Mouse (Mus musculus) layer of hippocampus, adult 8-10 months (tissue): ENCODE measurements around the gene Hspa1a. TPM values are rescaled to one million over a fixed set of nuclear protein-coding genes. Genes with fewer than 3 reads are reported as not detected.

Source experiments
- total RNA-seq, 4 experiments: library from RNA; stranded (reverse); gene quantifications; 2 replicates each; pipeline ENCODE4 v1.2.4; 2022

Gene Hspa1a
- total RNA-seq, 4 experiments from 2014 or later = 14.3 to 24.2 (median 19.4) TPM

Other genes with a start within 250 kb of the Hspa1a start
- 100 to 1,000 TPM in 2 of 4 experiments, 10 to 100 TPM in 2; 45.7 to 391 (median 199) TPM for gene C4b, start 228.3 kb downstream of the Hspa1a start, total RNA-seq
- gene Cyp21a1, start 167.6 kb downstream of the Hspa1a start, total RNA-seq = 1 to 10 TPM; 2.7 to 3.2 (median 3.0) TPM
- gene Stk19, start 135.2 kb downstream of the Hspa1a start, total RNA-seq = 10 to 100 TPM; 52.3 to 70.3 (median 58.1) TPM
- 10 to 100 TPM; 33.0 to 42.4 (median 34.4) TPM for gene Dxo, start 135.1 kb downstream of the Hspa1a start, total RNA-seq
- 10 to 100 TPM; 67.1 to 77.5 (median 71.5) TPM for gene Skiv2l, start 121.9 kb downstream of the Hspa1a start, total RNA-seq
- gene Nelfe, start 121.8 kb downstream of the Hspa1a start, total RNA-seq = 10 to 100 TPM; 33.2 to 41.3 (median 40.8) TPM
- under 1 TPM; 0.17 to 0.31 (median 0.18) TPM for gene Cfb, start 109.6 kb downstream of the Hspa1a start, total RNA-seq
- gene Zbtb12, start 92.7 kb downstream of the Hspa1a start, total RNA-seq = 10 to 100 TPM in 2 of 4 experiments, 1 to 10 TPM in 2; 8.3 to 10.2 (median 9.3) TPM
- not detected for gene Gm20547, start 90.1 kb downstream of the Hspa1a start, total RNA-seq
- gene C2, start 73.9 kb downstream of the Hspa1a start, total RNA-seq = 1 to 10 TPM; 3.1 to 4.4 (median 4.3) TPM
- 100 to 1,000 TPM; 186 to 199 (median 189) TPM for gene Ehmt2, start 73.7 kb downstream of the Hspa1a start, total RNA-seq
- under 1 TPM; 0.14 to 0.41 (median 0.34) TPM for gene Slc44a4, start 57.7 kb downstream of the Hspa1a start, total RNA-seq
- gene Neu1, start 40.9 kb downstream of the Hspa1a start, total RNA-seq = 10 to 100 TPM; 38.3 to 46.8 (median 41.7) TPM
- 10 to 100 TPM; 13.2 to 31.7 (median 24.2) TPM for gene Hspa1b, start 12.9 kb downstream of the Hspa1a start, total RNA-seq
- not detected for gene Gm20481, start 2.2 kb downstream of the Hspa1a start, total RNA-seq
- gene Hspa1l, start 547 bp upstream of the Hspa1a start, total RNA-seq = under 1 TPM; 0.23 to 0.45 (median 0.31) TPM
- gene Lsm2, start 9.7 kb upstream of the Hspa1a start, total RNA-seq = 10 to 100 TPM; 13.1 to 19.1 (median 16.9) TPM
- gene Vars, start 28.8 kb upstream of the Hspa1a start, total RNA-seq = 10 to 100 TPM; 49.9 to 58.8 (median 51.3) TPM
- under 1 TPM; 0.14 to 0.90 (median 0.56) TPM for gene Vwa7, start 44.4 kb upstream of the Hspa1a start, total RNA-seq
- under 1 TPM in 2 of 4 experiments, not detected in 2; 0.76 to 0.95 TPM for gene Sapcd1, start 55.9 kb upstream of the Hspa1a start, total RNA-seq
- 1 to 10 TPM; 1.1 to 2.1 (median 1.4) TPM for gene Msh5, start 74.6 kb upstream of the Hspa1a start, total RNA-seq
- gene Clic1, start 77.8 kb upstream of the Hspa1a start, total RNA-seq = 10 to 100 TPM in 2 of 4 experiments, 1 to 10 TPM in 2; 9.2 to 27.8 (median 15.9) TPM
- gene Ddah2, start 86.9 kb upstream of the Hspa1a start, total RNA-seq = 10 to 100 TPM in 3 of 4 experiments, 1 to 10 TPM in 1; 8.8 to 20.3 (median 14.9) TPM
- gene Ly6g6c, start 93.2 kb upstream of the Hspa1a start, total RNA-seq = not detected
- gene Mpig6b, start 94.0 kb upstream of the Hspa1a start, total RNA-seq = under 1 TPM in 1 of 4 experiments, not detected in 3; 0.48 TPM
- gene Ly6g6e, start 104.7 kb upstream of the Hspa1a start, total RNA-seq = 1 to 10 TPM; 4.6 to 7.1 (median 5.6) TPM
- 1 to 10 TPM; 1.4 to 2.9 (median 2.2) TPM for gene Ly6g6d, start 105.9 kb upstream of the Hspa1a start, total RNA-seq
- gene Ly6g6f, start 113.5 kb upstream of the Hspa1a start, total RNA-seq = 1 to 10 TPM in 1 of 4 experiments, under 1 TPM in 2, not detected in 1; 0.41 to 1.0 (median 0.89) TPM
- 100 to 1,000 TPM in 3 of 4 experiments, 10 to 100 TPM in 1; 96.2 to 115 (median 106) TPM for gene Abhd16a, start 117.1 kb upstream of the Hspa1a start, total RNA-seq
- gene Ly6g5c, start 136.1 kb upstream of the Hspa1a start, total RNA-seq = not detected
- under 1 TPM; 0.27 to 0.83 (median 0.63) TPM for gene Ly6g5b, start 143.3 kb upstream of the Hspa1a start, total RNA-seq
- gene Gpank1, start 149.3 kb upstream of the Hspa1a start, total RNA-seq = 10 to 100 TPM; 17.6 to 19.2 (median 18.0) TPM
- 100 to 1,000 TPM; 176 to 194 (median 189) TPM for gene Csnk2b, start 149.9 kb upstream of the Hspa1a start, total RNA-seq
- gene D17H6S53E, start 154.2 kb upstream of the Hspa1a start, total RNA-seq = 10 to 100 TPM; 27.6 to 31.6 (median 30.9) TPM
- not detected for gene Apom, start 159.9 kb upstream of the Hspa1a start, total RNA-seq
- 100 to 1,000 TPM; 291 to 311 (median 298) TPM for gene Bag6, start 163.0 kb upstream of the Hspa1a start, total RNA-seq
- 100 to 1,000 TPM; 302 to 328 (median 308) TPM for gene Prrc2a, start 192.7 kb upstream of the Hspa1a start, total RNA-seq
- gene Aif1, start 203.9 kb upstream of the Hspa1a start, total RNA-seq = 10 to 100 TPM in 2 of 4 experiments, 1 to 10 TPM in 2; 6.3 to 45.4 (median 25.7) TPM
- gene Lst1, start 216.3 kb upstream of the Hspa1a start, total RNA-seq = 10 to 100 TPM in 1 of 4 experiments, 1 to 10 TPM in 3; 5.0 to 13.2 (median 7.1) TPM
- gene Ltb, start 222.3 kb upstream of the Hspa1a start, total RNA-seq = 1 to 10 TPM in 1 of 4 experiments, under 1 TPM in 3; 0.53 to 1.4 (median 0.71) TPM
- under 1 TPM in 1 of 4 experiments, not detected in 3; 0.29 TPM for gene Tnf, start 229.9 kb upstream of the Hspa1a start, total RNA-seq
- under 1 TPM; 0.32 to 0.89 (median 0.67) TPM for gene Lta, start 233.2 kb upstream of the Hspa1a start, total RNA-seq
- gene Gm16181, start 248.7 kb upstream of the Hspa1a start, total RNA-seq = not detected